Mouse (Mus musculus) forebrain, embryonic 14.5 days (tissue): ENCODE measurements at regions not wholly inside any gene's neighbourhood (a gene's known extent, or its start where the extent isn't known, plus 50 kb on each side); places are given as distances from the start of the nearest gene placed in this dataset.

ENCODE experiments used
- ATAC-seq: fragments of 200-750 bp; cut with Nextera tagmentation; 2 replicates; pipeline ENCODE4 v1.8.0; 2017; ENCODE audit warnings: mild to moderate bottlenecking, moderate library complexity
- DNase-seq: peaks from one replicate; pipeline ENCODE4 v3.0.0-alpha.2; 2015; ENCODE audit warnings: low spot score
- H3K27ac ChIP-seq: fragments of 300-500 bp; sonication (generic); 2 replicates; pipeline ENCODE4 v1.5.1; 2014; ENCODE audit warnings: low read depth, mild to moderate bottlenecking, control low read depth, low read length, moderate library complexity
- H3K27me3 ChIP-seq: fragments of 300-500 bp; sonication (generic); replicated peaks from 2 replicates; pipeline ENCODE4 v1.6.1; 2014; ENCODE audit warnings: low read length, control low read depth, mixed read lengths; ENCODE audit not compliant: control insufficient read depth, insufficient read depth
- H3K36me3 ChIP-seq: fragments of 300-500 bp; sonication (generic); 2 replicates; pipeline ENCODE4 v1.6.1; 2014; ENCODE audit warnings: low read length, control low read depth; ENCODE audit not compliant: control insufficient read depth, insufficient read depth
- H3K4me1 ChIP-seq: fragments of 300-500 bp; sonication (generic); 2 replicates; pipeline ENCODE4 v1.6.1; 2014; ENCODE audit warnings: antibody characterized with exemption, low read length, control low read depth; ENCODE audit not compliant: control insufficient read depth, insufficient read depth
- H3K4me2 ChIP-seq: fragments of 300-500 bp; sonication (generic); 2 replicates; pipeline ENCODE4 v1.6.1; 2014; ENCODE audit warnings: mild to moderate bottlenecking, control low read depth, low read length
- H3K4me3 ChIP-seq: fragments of 300-500 bp; sonication (generic); 2 replicates; pipeline ENCODE4 v1.5.1; 2014; ENCODE audit warnings: low read depth, low read length, control low read depth
- H3K9ac ChIP-seq: fragments of 300-500 bp; sonication (generic); 2 replicates; pipeline ENCODE4 v1.6.1; 2014; ENCODE audit warnings: mild to moderate bottlenecking, low read length, control low read depth, moderate library complexity
- H3K9me3 ChIP-seq: fragments of 300-500 bp; sonication (generic); replicated peaks from 2 replicates; pipeline ENCODE4 v1.6.1; 2016; ENCODE audit warnings: low read length, control low read depth, mixed read lengths; ENCODE audit not compliant: control insufficient read depth
- WGBS: fragments of 180-500 bp; shearing (Covaris S2); extraction: QIAGEN DNeasy Blood & Tissue Kit; methylation state at CpG from one replicate; pipeline ENCODE4 v1.1.7; 2014; 5-methylcytosine and 5-hydroxymethylcytosine counted together

- no peaks in the 10 kb centered on the region for H3K9me3 ChIP-seq
- no peaks in the 10 kb centered on the region for H3K4me1 ChIP-seq
- no peak overlapping the region for H3K4me3 ChIP-seq
- no peak for ATAC-seq
- no peaks in the 10 kb centered on the region for H3K36me3 ChIP-seq
- no peak overlapping the region for H3K4me2 ChIP-seq
- H3K27ac ChIP-seq: no peak overlapping the region
- DNase-seq: no peak
- no peak overlapping the region for H3K9ac ChIP-seq
- no peaks in the 10 kb centered on the region for H3K27me3 ChIP-seq
- WGBS: 94% methylated on average over 4 of the region's 4 CpGs
Measured at GRCm38 (mm10) chr19:21214253-21214652, 57.8 kb upstream of the Zfand5 start.

- Histone ChIP-seq H3K27ac (no peak overlapping the region), H3K4me1 (no peaks in the 10 kb centered on the region), H3K9me3 (no peaks in the 10 kb centered on the region), H3K9ac (no peak overlapping the region), H3K4me3 (no peak overlapping the region), H3K4me2 (no peak overlapping the region), H3K36me3 (no peaks in the 10 kb centered on the region), H3K27me3 (no peaks in the 10 kb centered on the region)
- no peak for ATAC-seq
- 80% methylated on average over 10 of the region's 10 CpGs for WGBS
- DNase-seq: no peak
Measured at GRCm38 (mm10) chr19:21193461-21193860, 78.6 kb upstream of the Zfand5 start.

GRCm38 (mm10) chr19:21192576-21192975 is 79.5 kb upstream of the Zfand5 start:
- 78% methylated on average over 6 of the region's 6 CpGs for WGBS
- no peak overlapping the region for H3K27ac ChIP-seq
- ATAC-seq: no peak
- H3K4me3 ChIP-seq: no peak overlapping the region
- no peaks in the 10 kb centered on the region for H3K27me3 ChIP-seq
- DNase-seq: no peak
- H3K9ac ChIP-seq: no peak overlapping the region
- H3K36me3 ChIP-seq: no peaks in the 10 kb centered on the region
- no peak overlapping the region for H3K4me2 ChIP-seq
- no peaks in the 10 kb centered on the region for H3K4me1 ChIP-seq
- no peaks in the 10 kb centered on the region for H3K9me3 ChIP-seq

GRCm38 (mm10) chr19:21189216-21189615 is 82.9 kb upstream of the Zfand5 start:
- WGBS: 73% methylated on average over 4 of the region's 4 CpGs
- H3K4me3 ChIP-seq: no peak overlapping the region
- no peak overlapping the region for H3K4me2 ChIP-seq
- no peaks in the 10 kb centered on the region for H3K27me3 ChIP-seq
- ATAC-seq: no peak
- no peaks in the 10 kb centered on the region for H3K9me3 ChIP-seq
- H3K27ac ChIP-seq: no peak overlapping the region
- no peak for DNase-seq
- no peaks in the 10 kb centered on the region for H3K36me3 ChIP-seq
- no peaks in the 10 kb centered on the region for H3K4me1 ChIP-seq
- no peak overlapping the region for H3K9ac ChIP-seq

- H3K4me2 ChIP-seq: no peak overlapping the region
- no peaks in the 10 kb centered on the region for H3K36me3 ChIP-seq
- no peaks in the 10 kb centered on the region for H3K27me3 ChIP-seq
- 97% methylated on average over 1 of the region's 1 CpGs for WGBS
- no peak overlapping the region for H3K4me3 ChIP-seq
- no peak overlapping the region for H3K27ac ChIP-seq
- DNase-seq: no peak
- H3K9ac ChIP-seq: no peak overlapping the region
- H3K4me1 ChIP-seq: no peaks in the 10 kb centered on the region
- H3K9me3 ChIP-seq: no peaks in the 10 kb centered on the region
- ATAC-seq: no peak
Measured at GRCm38 (mm10) chr19:21186656-21187055, 85.4 kb upstream of the Zfand5 start.

GRCm38 (mm10) chr19:21186016-21186415 is 86.1 kb upstream of the Zfand5 start:
- ATAC-seq (no peak), DNase-seq (no peak)
- Histone ChIP-seq H3K27ac (no peak overlapping the region), H3K27me3 (no peaks in the 10 kb centered on the region), H3K9ac (no peak overlapping the region), H3K9me3 (no peaks in the 10 kb centered on the region), H3K4me2 (no peak overlapping the region), H3K4me1 (no peaks in the 10 kb centered on the region), H3K4me3 (no peak overlapping the region), H3K36me3 (no peaks in the 10 kb centered on the region)
- 76% methylated on average over 1 of the region's 1 CpGs for WGBS

GRCm38 (mm10) chr19:21183028-21183427 is 89.0 kb upstream of the Zfand5 start:
- H3K36me3 ChIP-seq: no peaks in the 10 kb centered on the region
- no peaks in the 10 kb centered on the region for H3K4me1 ChIP-seq
- ATAC-seq (no peak), DNase-seq (no peak)
- no peaks in the 10 kb centered on the region for H3K9me3 ChIP-seq
- H3K4me3 ChIP-seq: no peak overlapping the region
- H3K4me2 ChIP-seq: no peak overlapping the region
- WGBS: 76% methylated on average over 4 of the region's 4 CpGs
- no peak overlapping the region for H3K9ac ChIP-seq
- H3K27me3 ChIP-seq: no peaks in the 10 kb centered on the region
- no peak overlapping the region for H3K27ac ChIP-seq

- Histone ChIP-seq H3K27me3 (no peaks in the 10 kb centered on the region), H3K9me3 (no peaks in the 10 kb centered on the region), H3K9ac (no peak overlapping the region), H3K4me3 (no peak overlapping the region), H3K27ac (no peak overlapping the region), H3K4me1 (no peaks in the 10 kb centered on the region), H3K4me2 (no peak overlapping the region), H3K36me3 (no peaks in the 10 kb centered on the region)
- DNase-seq (no peak), ATAC-seq (no peak)
- WGBS: 97% methylated on average over 1 of the region's 1 CpGs
Measured at GRCm38 (mm10) chr19:21179886-21180285, 92.2 kb upstream of the Zfand5 start.

GRCm38 (mm10) chr19:21175426-21175831 is 96.6 kb upstream of the Zfand5 start:
- no peaks in the 10 kb centered on the region for H3K4me1 ChIP-seq
- H3K9ac ChIP-seq: no peak overlapping the region
- no peaks in the 10 kb centered on the region for H3K27me3 ChIP-seq
- ATAC-seq (no peak), DNase-seq (no peak)
- no peak overlapping the region for H3K27ac ChIP-seq
- WGBS: 75% methylated on average over 3 of the region's 3 CpGs
- no peaks in the 10 kb centered on the region for H3K36me3 ChIP-seq
- H3K4me2 ChIP-seq: no peak overlapping the region
- H3K9me3 ChIP-seq: no peaks in the 10 kb centered on the region
- H3K4me3 ChIP-seq: no peak overlapping the region

GRCm38 (mm10) chr19:21174636-21175035 is 97.4 kb upstream of the Zfand5 start:
- no peaks in the 10 kb centered on the region for H3K9me3 ChIP-seq
- H3K36me3 ChIP-seq: no peaks in the 10 kb centered on the region
- H3K4me2 ChIP-seq: no peak overlapping the region
- no peak overlapping the region for H3K4me3 ChIP-seq
- no peak overlapping the region for H3K27ac ChIP-seq
- no peak for DNase-seq
- H3K9ac ChIP-seq: no peak overlapping the region
- 54% methylated on average over 5 of the region's 5 CpGs for WGBS
- no peak for ATAC-seq
- no peaks in the 10 kb centered on the region for H3K27me3 ChIP-seq
- no peaks in the 10 kb centered on the region for H3K4me1 ChIP-seq
